Mouse (Mus musculus) urinary bladder, adult 18-20 months (tissue): ENCODE measurements around the gene Alcam.

ENCODE experiments used
- DNase-seq, 2 experiments: peaks; one replicate each; pipeline ENCODE4 v3.0.0; 2022; ENCODE audit warnings: low spot score in 2 of 2, mixed read lengths in 2 of 2

Alcam gene

GRCm38 (mm10) chr16:52453971-52454514, at the start of gene Alcam:
TSS of gene Alcam (minus strand) at chr16:52454074.
- peak; percentile 16 to 28 for DNase-seq

GRCm38 (mm10) chr16:52498757-52499335, 45.0 kb upstream of the Alcam start:
- DNase-seq: no peak

- no peak for DNase-seq
Observed at GRCm38 (mm10) chr16:52490542-52490941, 36.7 kb upstream of the Alcam start.

GRCm38 (mm10) chr16:52474235-52474634, 20.4 kb upstream of the Alcam start:
- DNase-seq: no peak

GRCm38 (mm10) chr16:52473089-52473488, 19.2 kb upstream of the Alcam start:
- no peak for DNase-seq

GRCm38 (mm10) chr16:52472635-52473034, 18.8 kb upstream of the Alcam start:
- no peak for DNase-seq

GRCm38 (mm10) chr16:52472059-52472458, 18.2 kb upstream of the Alcam start:
- no peak for DNase-seq

- DNase-seq: no peak
Observed at GRCm38 (mm10) chr16:52470881-52471280, 17.0 kb upstream of the Alcam start.

GRCm38 (mm10) chr16:52470226-52470625, 16.4 kb upstream of the Alcam start:
- no peak for DNase-seq

- DNase-seq: no peak
Observed at GRCm38 (mm10) chr16:52468426-52468825, 14.6 kb upstream of the Alcam start.

- DNase-seq: no peak
Observed at GRCm38 (mm10) chr16:52466770-52467169, 12.9 kb upstream of the Alcam start.

- no peak for DNase-seq
Observed at GRCm38 (mm10) chr16:52464597-52464996, 10.7 kb upstream of the Alcam start.

GRCm38 (mm10) chr16:52452862-52453715, 785 bp downstream of the Alcam start:
- DNase-seq: peak; percentile 93 to 97

GRCm38 (mm10) chr16:52452477-52452831, 1.4 kb downstream of the Alcam start:
- peak in 1 of 2 experiments; percentile 44 for DNase-seq

GRCm38 (mm10) chr16:52451786-52452476, 1.9 kb downstream of the Alcam start:
- DNase-seq: peak; percentile 9 to 41

GRCm38 (mm10) chr16:52451101-52451785, 2.6 kb downstream of the Alcam start:
- DNase-seq: peak in 1 of 2 experiments; percentile 39

GRCm38 (mm10) chr16:52450245-52451100, 3.4 kb downstream of the Alcam start:
- DNase-seq: peak; percentile 53 to 56

- no peak for DNase-seq
Observed at GRCm38 (mm10) chr16:52449889-52450244, 4.0 kb downstream of the Alcam start.

- DNase-seq: no peak
Observed at GRCm38 (mm10) chr16:52445984-52446383, 7.9 kb downstream of the Alcam start.

GRCm38 (mm10) chr16:52443635-52444505, 10.0 kb downstream of the Alcam start:
- DNase-seq: no peak
